Mouse (Mus musculus): Measurements from ENCODE around the gene Pik3r1. TPM values are rescaled to one million over a fixed set of nuclear protein-coding genes. Genes with fewer than 3 reads are reported as not detected.

Pik3r1 gene
- polyA plus RNA-seq, 1 experiment from 2014 or later = 63.3 TPM

DNA sequence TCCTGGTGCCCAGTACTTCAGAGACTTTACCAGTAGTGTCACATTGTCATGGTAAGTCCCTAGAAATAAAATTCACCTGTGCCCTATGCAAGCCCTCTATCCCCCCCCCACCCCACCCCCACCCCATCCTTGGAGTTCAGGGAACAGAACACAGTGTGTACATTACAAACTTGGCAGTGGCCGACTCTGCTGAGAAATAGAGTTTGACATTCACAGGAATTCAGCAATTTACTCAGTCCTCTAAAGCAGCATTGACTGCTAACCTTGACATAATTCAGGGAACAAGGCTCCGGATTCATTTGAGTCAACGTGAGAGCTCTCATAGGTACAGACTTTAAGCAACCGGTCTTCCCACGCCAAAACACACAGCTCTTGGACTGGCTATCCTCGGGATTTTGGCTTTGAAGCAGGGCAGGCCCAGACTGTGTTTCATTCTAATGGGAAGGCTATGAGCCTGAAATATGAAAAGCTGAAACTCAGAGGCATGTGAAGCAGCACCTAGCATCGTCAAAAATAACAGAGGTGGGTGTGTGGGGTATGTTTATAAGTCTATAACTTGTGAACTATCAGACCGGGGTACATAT, 21.9 kb downstream of the Pik3r1 start:
- no peak for ATAC-seq (ENCODE audit: low FRiP score, low TSS enrichment)
- Histone ChIP-seq H3K36me3 (ENCODE audit: control insufficient read depth, insufficient read depth, low read length) (no peaks in the 10 kb centered on the region), H3K4me2 (ENCODE audit: low read length) (no peak overlapping the region), H3K4me3 (replicated peaks; ENCODE audit: low read depth, low read length) (no peak overlapping the region), H3K9me3 (ENCODE audit: control insufficient read depth, low read length) (no peaks in the 10 kb centered on the region), H3K9ac (replicated peaks; ENCODE audit: low read length) (no peak overlapping the region), H3K27me3 (ENCODE audit: control insufficient read depth, insufficient read depth, low read length) (no peaks in the 10 kb centered on the region), H3K4me1 (ENCODE audit: control insufficient read depth, insufficient read depth, low read length) (no peaks in the 10 kb centered on the region), H3K27ac (replicated peaks; ENCODE audit: low read depth, low read length) (no peak overlapping the region)
- DNase-seq = no peak
- WGBS = 92% methylated on average over 8 of the region's 8 CpGs

DNA sequence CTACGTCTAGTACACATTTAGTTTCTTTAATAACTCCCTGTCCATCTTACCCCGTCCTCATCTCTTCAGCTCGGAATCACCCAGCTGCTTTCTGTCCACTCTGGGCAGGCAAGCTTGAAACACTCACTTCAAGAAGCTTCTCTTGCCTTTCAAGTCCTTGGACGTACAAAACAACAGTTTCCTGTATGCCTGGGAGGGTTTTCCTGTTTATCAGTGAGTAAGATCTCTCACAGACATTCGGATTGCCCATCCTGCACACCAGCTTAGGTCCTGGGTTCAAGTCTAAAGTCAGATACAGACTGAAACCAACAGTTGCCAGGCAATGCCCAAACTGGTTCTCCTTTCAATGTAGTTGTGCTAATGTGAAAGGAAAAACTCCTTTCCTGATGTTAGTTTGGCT, 23.1 kb downstream of the Pik3r1 start:
- no peaks in the 10 kb centered on the region for H3K9me3 ChIP-seq (ENCODE audit: control insufficient read depth, low read length)
- H3K4me1 ChIP-seq (ENCODE audit: control insufficient read depth, insufficient read depth, low read length) = no peaks in the 10 kb centered on the region
- no peaks in the 10 kb centered on the region for H3K36me3 ChIP-seq (ENCODE audit: control insufficient read depth, insufficient read depth, low read length)
- WGBS = 85% methylated on average over 5 of the region's 5 CpGs
- no peak overlapping the region for H3K4me3 ChIP-seq (replicated peaks; ENCODE audit: low read depth, low read length)
- no peaks in the 10 kb centered on the region for H3K27me3 ChIP-seq (ENCODE audit: control insufficient read depth, insufficient read depth, low read length)
- H3K27ac ChIP-seq (replicated peaks; ENCODE audit: low read depth, low read length) = no peak overlapping the region
- no peak for ATAC-seq (ENCODE audit: low FRiP score, low TSS enrichment)
- no peak overlapping the region for H3K9ac ChIP-seq (replicated peaks; ENCODE audit: low read length)
- no peak for DNase-seq
- H3K4me2 ChIP-seq (ENCODE audit: low read length) = no peak overlapping the region

DNA sequence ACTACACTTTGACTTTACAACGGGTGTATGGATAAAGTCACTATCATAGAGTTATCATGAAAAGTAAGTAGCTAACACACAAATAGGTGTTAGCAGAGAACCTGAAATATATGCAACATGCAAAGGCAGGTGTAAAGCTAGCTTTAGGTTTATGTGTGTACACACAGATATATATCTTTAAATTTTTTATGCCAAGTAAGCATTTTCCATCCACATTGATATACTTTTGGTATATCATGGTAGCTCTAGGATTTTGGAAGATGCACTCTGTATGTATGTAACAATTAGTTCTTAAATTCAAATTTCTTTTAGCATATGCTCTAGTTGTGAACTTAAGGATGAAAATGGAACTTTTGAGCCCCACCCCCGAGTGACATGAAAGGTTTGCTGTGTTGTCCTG, 24.0 kb downstream of the Pik3r1 start:
- no peaks in the 10 kb centered on the region for H3K36me3 ChIP-seq (ENCODE audit: control insufficient read depth, insufficient read depth, low read length)
- H3K4me2 ChIP-seq (ENCODE audit: low read length) = no peak overlapping the region
- DNase-seq (no peak), ATAC-seq (ENCODE audit: low FRiP score, low TSS enrichment) (no peak)
- no peak overlapping the region for H3K27ac ChIP-seq (replicated peaks; ENCODE audit: low read depth, low read length)
- H3K9ac ChIP-seq (replicated peaks; ENCODE audit: low read length) = no peak overlapping the region
- no peak overlapping the region for H3K4me3 ChIP-seq (replicated peaks; ENCODE audit: low read depth, low read length)
- H3K27me3 ChIP-seq (ENCODE audit: control insufficient read depth, insufficient read depth, low read length) = no peaks in the 10 kb centered on the region
- no peaks in the 10 kb centered on the region for H3K9me3 ChIP-seq (ENCODE audit: control insufficient read depth, low read length)
- no peaks in the 10 kb centered on the region for H3K4me1 ChIP-seq (ENCODE audit: control insufficient read depth, insufficient read depth, low read length)
- WGBS = 79% methylated on average over 2 of the region's 2 CpGs

DNA sequence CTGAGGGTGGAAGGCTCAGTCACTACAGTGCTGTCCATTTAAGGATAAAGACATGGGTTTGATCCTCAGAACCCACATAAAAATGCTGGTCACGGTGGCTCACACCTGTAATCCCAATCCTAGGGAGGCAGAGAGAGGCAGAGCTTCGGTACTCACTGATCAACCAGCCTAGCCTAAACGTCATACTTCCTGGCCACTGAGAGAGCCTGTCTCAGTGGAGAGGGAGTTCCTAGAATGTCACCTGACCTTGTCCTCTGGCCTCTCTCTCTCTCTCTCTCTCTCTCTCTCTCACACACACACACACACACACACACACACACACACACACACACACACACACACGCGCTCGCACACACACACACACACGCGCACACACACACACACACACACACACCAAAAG, 24.8 kb downstream of the Pik3r1 start:
- ATAC-seq (ENCODE audit: low FRiP score, low TSS enrichment) = no peak

DNA sequence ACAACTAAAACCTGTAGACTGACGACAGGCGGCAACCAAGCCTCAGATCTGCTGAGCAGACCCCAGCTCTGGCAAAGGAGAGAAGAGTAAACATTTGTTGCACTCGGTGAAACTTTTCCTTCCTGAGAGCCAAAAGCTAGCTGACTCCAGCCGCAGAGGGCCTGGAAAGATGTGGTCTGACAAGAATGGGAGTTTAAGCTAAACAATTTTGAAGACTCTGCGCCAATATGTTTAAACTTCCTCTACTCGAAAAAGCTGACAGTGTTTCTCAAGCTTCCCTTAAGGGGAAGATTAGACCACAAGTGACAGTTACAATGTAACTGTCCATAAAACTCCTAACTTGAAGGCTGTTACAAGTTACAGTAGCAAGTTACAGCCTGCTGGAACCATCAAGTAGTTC, 25.4 kb downstream of the Pik3r1 start:
- H3K36me3 ChIP-seq (ENCODE audit: control insufficient read depth, insufficient read depth, low read length) = no peaks in the 10 kb centered on the region
- no peak overlapping the region for H3K9ac ChIP-seq (replicated peaks; ENCODE audit: low read length)
- no peaks in the 10 kb centered on the region for H3K4me1 ChIP-seq (ENCODE audit: control insufficient read depth, insufficient read depth, low read length)
- no peak overlapping the region for H3K4me3 ChIP-seq (replicated peaks; ENCODE audit: low read depth, low read length)
- no peak overlapping the region for H3K4me2 ChIP-seq (ENCODE audit: low read length)
- 81% methylated on average over 6 of the region's 6 CpGs for WGBS
- no peak for ATAC-seq (ENCODE audit: low FRiP score, low TSS enrichment)
- DNase-seq = no peak
- no peaks in the 10 kb centered on the region for H3K9me3 ChIP-seq (ENCODE audit: control insufficient read depth, low read length)
- no peak overlapping the region for H3K27ac ChIP-seq (replicated peaks; ENCODE audit: low read depth, low read length)
- no peaks in the 10 kb centered on the region for H3K27me3 ChIP-seq (ENCODE audit: control insufficient read depth, insufficient read depth, low read length)

More for the DNA sequence above, 24.8 kb downstream of the Pik3r1 start:
- H3K27me3 ChIP-seq (ENCODE audit: control insufficient read depth, insufficient read depth, low read length) = no peaks in the 10 kb centered on the region
- no peaks in the 10 kb centered on the region for H3K4me1 ChIP-seq (ENCODE audit: control insufficient read depth, insufficient read depth, low read length)
- no peak overlapping the region for H3K4me3 ChIP-seq (replicated peaks; ENCODE audit: low read depth, low read length)
- no peak for DNase-seq
- no peaks in the 10 kb centered on the region for H3K36me3 ChIP-seq (ENCODE audit: control insufficient read depth, insufficient read depth, low read length)
- no peak overlapping the region for H3K27ac ChIP-seq (replicated peaks; ENCODE audit: low read depth, low read length)
- H3K9ac ChIP-seq (replicated peaks; ENCODE audit: low read length) = no peak overlapping the region
- no peaks in the 10 kb centered on the region for H3K9me3 ChIP-seq (ENCODE audit: control insufficient read depth, low read length)
- WGBS = 76% methylated on average over 8 of the region's 8 CpGs
- no peak overlapping the region for H3K4me2 ChIP-seq (ENCODE audit: low read length)

DNA sequence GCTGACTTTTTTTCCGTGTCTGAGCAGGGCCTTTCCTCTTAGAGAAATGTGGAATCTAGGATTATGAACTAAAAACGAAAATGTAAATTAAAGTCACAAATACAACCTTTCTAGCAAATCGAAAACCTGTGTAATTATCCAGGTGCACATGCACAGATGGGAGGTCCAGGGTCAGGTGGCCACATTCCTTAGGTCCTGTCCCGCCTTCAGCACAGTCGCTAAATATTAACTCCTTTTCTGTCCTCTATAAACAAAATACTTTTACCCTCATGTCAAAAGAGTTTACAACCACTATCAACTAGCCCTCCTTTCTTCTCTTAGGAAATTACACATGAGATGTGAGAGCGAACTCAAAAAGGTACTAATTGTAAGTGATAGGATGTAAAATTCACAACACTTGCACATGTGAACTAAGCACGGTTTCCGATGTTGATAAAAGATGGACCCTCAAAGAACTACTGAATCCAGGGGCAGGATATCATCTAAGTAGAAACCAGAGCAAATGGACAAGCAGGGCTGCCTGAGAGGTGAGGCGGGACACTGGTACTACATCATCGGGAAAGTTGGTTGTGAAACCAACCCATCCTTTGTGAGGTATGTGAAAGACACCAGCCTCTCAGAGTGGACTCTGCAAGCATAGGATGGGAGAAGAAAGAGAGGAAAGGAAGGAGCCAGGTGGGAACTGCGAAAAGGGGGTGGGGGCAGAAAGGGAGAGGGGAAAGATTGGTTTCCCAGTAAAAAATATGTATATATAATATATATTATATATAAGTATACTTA, 26.3 kb downstream of the Pik3r1 start:
- Histone ChIP-seq H3K9me3 (ENCODE audit: control insufficient read depth, low read length) (no peaks in the 10 kb centered on the region), H3K9ac (replicated peaks; ENCODE audit: low read length) (no peak overlapping the region), H3K27me3 (ENCODE audit: control insufficient read depth, insufficient read depth, low read length) (no peaks in the 10 kb centered on the region), H3K27ac (replicated peaks; ENCODE audit: low read depth, low read length) (no peak overlapping the region), H3K4me2 (ENCODE audit: low read length) (no peak overlapping the region), H3K4me1 (ENCODE audit: control insufficient read depth, insufficient read depth, low read length) (no peaks in the 10 kb centered on the region), H3K36me3 (ENCODE audit: control insufficient read depth, insufficient read depth, low read length) (no peaks in the 10 kb centered on the region), H3K4me3 (replicated peaks; ENCODE audit: low read depth, low read length) (no peak overlapping the region)
- DNase-seq (no peak), ATAC-seq (ENCODE audit: low FRiP score, low TSS enrichment) (no peak)
- WGBS = 92% methylated on average over 11 of the region's 11 CpGs

DNA sequence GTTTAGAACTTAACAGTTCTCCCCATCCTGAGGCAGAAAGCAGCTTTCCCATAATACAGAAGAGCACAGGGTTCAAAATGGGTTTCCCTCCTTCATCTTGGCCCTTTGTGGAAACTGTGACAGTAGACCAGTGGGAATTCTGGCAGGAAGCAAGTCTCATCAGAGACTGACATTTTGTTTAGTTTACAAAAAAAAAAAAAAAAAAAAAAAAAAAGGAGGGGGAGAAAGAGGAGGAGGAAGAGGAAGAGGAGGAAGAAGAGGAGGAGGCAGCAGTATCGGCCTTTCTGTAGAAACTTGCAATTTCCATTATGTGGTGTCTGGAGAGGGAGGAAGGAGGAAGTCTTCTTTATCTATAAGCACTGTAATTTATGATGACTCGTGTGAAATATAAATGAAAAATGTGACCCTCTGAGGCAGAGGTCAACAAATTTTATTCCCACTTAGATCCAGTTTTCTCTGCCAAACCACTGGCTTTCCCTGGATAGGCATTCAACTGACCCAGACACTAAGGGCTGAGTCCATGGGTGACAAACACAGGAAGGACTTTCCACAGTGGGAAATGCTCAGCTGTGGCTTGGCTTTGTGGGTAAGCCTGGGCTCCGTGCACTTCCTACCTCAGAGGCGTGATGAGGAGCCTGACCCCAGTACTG, 28.2 kb downstream of the Pik3r1 start:
- Histone ChIP-seq H3K4me1 (ENCODE audit: control insufficient read depth, insufficient read depth, low read length) (no peaks in the 10 kb centered on the region), H3K9me3 (ENCODE audit: control insufficient read depth, low read length) (no peaks in the 10 kb centered on the region), H3K36me3 (ENCODE audit: control insufficient read depth, insufficient read depth, low read length) (no peaks in the 10 kb centered on the region), H3K27ac (replicated peaks; ENCODE audit: low read depth, low read length) (no peak overlapping the region), H3K4me3 (replicated peaks; ENCODE audit: low read depth, low read length) (no peak overlapping the region), H3K9ac (replicated peaks; ENCODE audit: low read length) (no peak overlapping the region), H3K4me2 (ENCODE audit: low read length) (no peak overlapping the region), H3K27me3 (ENCODE audit: control insufficient read depth, insufficient read depth, low read length) (no peaks in the 10 kb centered on the region)
- WGBS = 88% methylated on average over 4 of the region's 4 CpGs
- ATAC-seq (ENCODE audit: low FRiP score, low TSS enrichment) (no peak), DNase-seq (no peak)

DNA sequence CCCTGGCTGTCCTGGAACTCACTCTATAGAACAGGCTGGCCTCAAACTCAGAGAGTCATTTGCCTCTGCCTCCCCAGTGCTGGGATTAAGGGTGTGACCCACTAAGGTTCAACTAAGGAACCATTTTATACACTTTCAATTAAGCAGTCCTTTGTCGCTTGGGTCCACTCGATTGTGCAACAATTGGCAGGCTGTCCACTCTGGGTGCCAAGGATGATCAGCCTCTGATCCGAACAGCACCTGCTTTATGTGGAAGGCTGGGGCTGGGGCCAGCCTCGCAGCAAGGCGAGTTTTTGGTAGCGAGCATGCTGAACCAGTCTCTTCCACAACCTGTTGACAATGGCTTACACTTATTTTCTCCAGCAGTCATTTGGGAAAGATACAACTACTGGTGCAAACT, 29.2 kb downstream of the Pik3r1 start:
- whole genome bisulfite sequencing = 68% methylated on average over 6 of the region's 6 CpGs
- no peaks in the 10 kb centered on the region for H3K4me1 ChIP-seq (ENCODE audit: control insufficient read depth, insufficient read depth, low read length)
- H3K9me3 ChIP-seq (ENCODE audit: control insufficient read depth, low read length) = no peaks in the 10 kb centered on the region
- H3K4me3 ChIP-seq (replicated peaks; ENCODE audit: low read depth, low read length) = no peak overlapping the region
- H3K9ac ChIP-seq (replicated peaks; ENCODE audit: low read length) = no peak overlapping the region
- DNase-seq = no peak
- no peaks in the 10 kb centered on the region for H3K27me3 ChIP-seq (ENCODE audit: control insufficient read depth, insufficient read depth, low read length)
- no peak overlapping the region for H3K27ac ChIP-seq (replicated peaks; ENCODE audit: low read depth, low read length)
- H3K36me3 ChIP-seq (ENCODE audit: control insufficient read depth, insufficient read depth, low read length) = no peaks in the 10 kb centered on the region
- no peak for ATAC-seq (ENCODE audit: low FRiP score, low TSS enrichment)
- H3K4me2 ChIP-seq (ENCODE audit: low read length) = no peak overlapping the region

Data from midbrain, embryonic 14.5 days (tissue).